16 mouse cellular contexts compared by ENCODE assay signal in genomic region chr19:40451307-40451706, GRCm38 (mm10).
"Had no signal": no experiment of that assay in that cellular context is flagged by ENCODE, and none has a peak within 500 bp of the region (broad histone marks: within the 10 kb centered on the region; RNA-seq: fewer than 3 reads in every experiment).

No protein-coding gene starts in this region.

- H3K4me1 ChIP-seq: lung, embryonic 15.5 days; midbrain, embryonic 10.5 days; midbrain, embryonic 12.5 days; neural tube, embryonic 12.5 days; stomach, embryonic 15.5 days had no signal

- H3K27me3 ChIP-seq: lung, embryonic 15.5 days; midbrain, embryonic 12.5 days; neural tube, embryonic 12.5 days; stomach, embryonic 15.5 days had no signal

- ATAC-seq: liver, postnatal 0 days; midbrain, embryonic 16.5 days had no signal

- H3K27ac ChIP-seq: lung, embryonic 15.5 days; midbrain, embryonic 10.5 days; midbrain, embryonic 12.5 days; neural tube, embryonic 12.5 days; stomach, embryonic 15.5 days; stomach, postnatal 0 days had no signal

- H3K4me3 ChIP-seq: lung, embryonic 15.5 days; midbrain, embryonic 10.5 days; midbrain, embryonic 12.5 days; neural tube, embryonic 12.5 days; stomach, embryonic 15.5 days had no signal

- DNase-seq: liver, postnatal 0 days; lung, adult 2 months; lung, postnatal 10 days; lung, postnatal 4 days; midbrain, embryonic 14.5 days; right cerebral cortex, postnatal 14 days; thymus, adult 2 months; thymus, postnatal 25 days; thymus, postnatal 4 days had no signal

- H3K36me3 ChIP-seq: lung, embryonic 15.5 days; midbrain, embryonic 10.5 days; midbrain, embryonic 12.5 days; stomach, embryonic 15.5 days had no signal

- H3K9ac ChIP-seq: liver, postnatal 0 days; lung, embryonic 15.5 days; midbrain, embryonic 12.5 days; neural tube, embryonic 12.5 days; stomach, embryonic 15.5 days had no signal

- H3K9me3 ChIP-seq: lung, embryonic 15.5 days; midbrain, embryonic 10.5 days; midbrain, embryonic 12.5 days; neural tube, embryonic 12.5 days; stomach, embryonic 15.5 days had no signal

- H3K4me2 ChIP-seq: lung, embryonic 15.5 days; midbrain, embryonic 12.5 days; neural tube, embryonic 12.5 days; stomach, embryonic 15.5 days had no signal
